Mouse (Mus musculus) gastrocnemius, postnatal 36 days (tissue): Measurements from ENCODE around the gene Cox16. TPM values are rescaled to one million over a fixed set of nuclear protein-coding genes. Genes with fewer than 3 reads are reported as not detected.
"Not testable (repeated sequence)": the region's sequence is repeated elsewhere in the genome, so short reads cannot be mapped to it uniquely, and the experiment has no call there.

Experiments
- DNase-seq, 2 experiments: peaks; one replicate each; pipeline ENCODE4 v3.0.0; 2022
- intact Hi-C: fragments of 180-260 bp; cut with DNase I; formaldehyde crosslinking; loops from one replicate; pipeline ENCODE4 v1.15.1; 2025
- long read RNA-seq, 2 experiments: library from polyadenylated mRNA; stranded (forward); transcript quantifications; one replicate each; pipeline ENCODE4 v2.0.0; 2021
- total RNA-seq, 2 experiments: library from RNA; stranded (reverse); gene quantifications; 2 replicates each; pipeline ENCODE4 v1.2.3; 2021

Cox16 gene
- 10 to 100 TPM; 76.4 to 83.3 TPM for total RNA-seq
- long read RNA-seq, experiment 1, transcript Cox16-206 (4 exons, 431 nt) = minor isoform, 17 of 127 reads
- long read RNA-seq, experiment 1, transcript Cox16-201 (4 exons, 2,007 nt) = minor isoform, 27 of 127 reads
- long read RNA-seq, experiment 1, transcript Cox16-202 (4 exons, 668 nt) = major isoform, 76 of 127 reads
- long read RNA-seq, experiment 1, partial matches to known transcripts = 1 of 127 reads
- long read RNA-seq, experiment 1, other reads (novel, unspliced or antisense) = 4 of 127 reads
- long read RNA-seq, experiment 2, transcript Cox16-202 (4 exons, 668 nt) = major isoform, 90 of 174 reads
- long read RNA-seq, experiment 2, transcript Cox16-206 (4 exons, 431 nt) = minor isoform, 17 of 174 reads
- long read RNA-seq, experiment 2, transcript Cox16-201 (4 exons, 2,007 nt) = minor isoform, 58 of 174 reads
- long read RNA-seq, experiment 2, partial matches to known transcripts = 1 of 174 reads
- long read RNA-seq, experiment 2, other reads (novel, unspliced or antisense) = 7 of 174 reads

DNA sequence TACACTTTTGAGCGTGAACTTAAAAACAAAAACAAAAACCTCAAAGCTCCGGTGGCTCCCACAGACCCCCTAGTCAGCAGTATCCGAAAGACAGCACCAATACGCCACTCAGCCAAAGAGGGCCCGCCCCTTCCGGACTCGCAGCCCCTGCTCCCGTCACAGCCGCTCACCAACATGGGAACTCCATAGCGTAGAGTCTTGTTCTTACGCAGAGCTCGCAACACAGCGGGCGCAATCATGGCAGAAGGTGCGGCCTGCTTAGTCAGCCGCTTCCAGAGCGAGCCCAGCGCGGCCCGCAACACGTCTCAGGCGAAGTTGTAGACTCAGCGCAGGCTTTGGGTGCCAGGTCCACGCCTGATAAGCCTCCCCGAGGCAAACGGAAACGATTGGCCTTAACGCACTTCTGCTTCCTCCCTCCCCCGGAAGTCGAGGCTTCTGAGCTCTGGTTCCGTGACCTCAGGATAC, at the start of gene Cox16:
Cox16 (minus strand) TSS at position 401 of the 465 bp plus-strand sequence.
- DNase-seq = peak; percentile 81 to 91
- intact Hi-C loops = no loop called here

DNA sequence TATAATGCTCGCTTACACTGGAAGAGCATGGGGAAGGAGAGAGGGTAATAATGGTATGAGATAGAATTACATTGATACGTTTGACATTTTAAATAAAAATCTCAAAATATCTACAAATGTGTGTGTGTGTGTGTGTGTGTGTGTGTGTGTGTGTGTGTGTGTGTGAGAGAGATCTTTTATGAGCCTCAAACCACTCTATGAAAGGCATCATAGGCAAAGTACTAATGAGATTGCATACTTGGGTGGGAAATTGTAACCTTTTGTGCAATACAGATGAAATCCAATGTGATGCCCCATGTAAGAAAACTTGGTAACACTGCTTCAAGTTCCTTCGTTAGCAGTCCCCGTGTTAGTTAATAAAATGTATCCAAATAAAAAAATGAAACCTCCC, 48.1 kb upstream of the Cox16 start:
- intact Hi-C loops = no loop called here
- DNase-seq = no peak

- DNase-seq = peak; percentile 68 to 74
- intact Hi-C loops = no loop called here
These were observed 47.5 kb upstream of the Cox16 start, which contains the start of the genes Gm20498 and Synj2bp for GRCm38 (mm10) chr12:81532316-81533028. Gm20498 (minus strand) TSS chr12:81532905. Synj2bp (minus strand) TSS chr12:81532911.

- intact Hi-C loops = not testable (repeated sequence)
These were observed 45.7 kb upstream of the Cox16 start for GRCm38 (mm10) chr12:81530587-81530986.

DNA sequence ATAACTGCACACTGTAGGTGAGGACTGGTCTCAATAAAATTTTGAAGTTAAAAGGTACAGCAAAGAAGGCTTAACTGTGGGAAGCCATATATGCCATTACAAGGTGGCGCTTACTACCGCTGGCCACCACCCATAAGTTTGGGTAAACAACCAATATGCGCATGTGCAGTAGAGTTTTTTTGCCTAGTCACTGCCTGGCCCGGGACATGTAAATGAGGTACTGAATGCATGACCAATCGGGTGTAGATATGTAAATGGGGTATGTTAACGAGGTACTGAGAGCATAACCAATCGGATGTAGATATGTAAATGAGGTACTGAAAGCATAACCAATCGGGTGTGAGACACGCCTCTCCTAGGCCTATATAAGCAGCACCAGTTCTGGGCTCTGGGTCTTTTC, 12.0 kb upstream of the Cox16 start:
- intact Hi-C loops, DNase-seq: not testable (repeated sequence)

More at GRCm38 (mm10) chr12:81530587-81530986, 45.7 kb upstream of the Cox16 start:
- DNase-seq = not testable (repeated sequence)

- no peak for DNase-seq
- intact Hi-C loops = no loop called here
These were observed 5.6 kb upstream of the Cox16 start for GRCm38 (mm10) chr12:81490491-81490890.

DNA sequence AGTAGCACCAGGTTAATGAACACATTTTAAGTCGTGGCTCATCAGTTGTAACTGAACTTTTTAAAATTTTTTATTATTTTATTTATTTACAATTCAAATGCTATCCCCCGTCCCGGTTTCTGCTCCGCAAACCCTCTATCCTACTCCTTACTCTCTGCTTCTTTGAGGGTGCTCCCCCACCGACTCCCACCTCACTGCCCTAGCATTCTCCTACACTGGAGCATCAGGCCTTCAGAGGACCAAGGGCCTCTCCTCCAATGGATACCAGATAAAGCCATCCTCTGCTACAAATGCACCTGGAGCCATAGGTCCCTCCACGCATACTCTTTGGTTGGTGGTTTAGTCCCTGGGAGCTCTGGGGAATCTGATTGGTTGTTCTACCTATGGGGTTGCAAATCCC, 384 bp upstream of the Cox16 start:
- intact Hi-C loops = no loop called here

DNA sequence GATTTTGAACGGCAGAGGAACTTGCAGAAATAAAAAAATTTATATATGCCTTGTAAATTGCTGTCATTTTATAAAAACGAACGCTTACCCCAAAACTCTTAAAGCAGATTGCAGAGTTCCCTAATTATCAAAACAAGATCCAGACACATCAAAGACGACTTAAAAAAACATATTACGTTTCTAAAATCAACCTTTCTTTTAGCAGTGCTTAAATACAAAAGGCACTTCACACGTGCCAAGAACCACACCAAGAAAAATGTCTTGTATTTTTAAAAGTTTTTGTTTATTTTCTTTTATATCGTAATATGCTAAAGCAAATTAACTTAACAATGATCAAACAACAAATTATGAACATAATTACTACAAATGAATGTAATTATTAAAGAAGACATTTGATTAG, 715 bp downstream of the Cox16 start:
- intact Hi-C loops = no loop called here
- DNase-seq = no peak

More for the DNA sequence above, 384 bp upstream of the Cox16 start:
- DNase-seq = no peak

GRCm38 (mm10) chr12:81483656-81484055, 1.3 kb downstream of the Cox16 start:
- intact Hi-C loops = no loop called here
- no peak for DNase-seq

- DNase-seq, intact Hi-C loops: not testable (repeated sequence)
These were observed 25.9 kb downstream of the Cox16 start for GRCm38 (mm10) chr12:81459051-81459450.

- DNase-seq, intact Hi-C loops: not testable (repeated sequence)
These were observed 45.9 kb downstream of the Cox16 start for GRCm38 (mm10) chr12:81438985-81439384.

GRCm38 (mm10) chr12:81434778-81435177, 50.1 kb downstream of the Cox16 start:
- intact Hi-C loops, DNase-seq: not testable (repeated sequence)

GRCm38 (mm10) chr12:81421846-81422245, 63.1 kb downstream of the Cox16 start, which contains the start of gene Adam4:
Adam4 (minus strand) TSS chr12:81421946.
- no peak for DNase-seq
- intact Hi-C loops = no loop called here

- intact Hi-C loops = loop anchor here (1.0 kb wide), 1 partner anchor 28 kb away; no protein-coding TSS in a partner anchor
- DNase-seq = no peak
These were observed 71.7 kb downstream of the Cox16 start for GRCm38 (mm10) chr12:81413211-81413610.

DNA sequence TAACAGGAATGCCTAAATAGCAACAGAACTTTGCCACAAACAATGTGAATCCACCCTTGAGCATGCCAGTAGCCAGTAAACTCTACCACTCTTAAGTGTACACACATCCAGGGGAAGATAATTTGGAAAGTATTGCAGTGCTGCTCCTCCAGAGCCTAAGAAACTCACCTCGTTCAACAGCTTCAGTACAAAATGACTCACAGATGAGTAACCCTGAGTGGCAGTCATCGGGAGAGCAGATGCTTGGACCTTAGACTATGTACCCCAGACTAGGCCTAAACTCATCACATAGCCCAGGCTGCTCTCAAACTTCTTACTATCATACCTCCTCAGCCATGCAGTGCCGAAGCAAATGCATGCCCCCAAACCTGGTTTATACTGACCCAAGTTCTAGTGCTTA, 76.0 kb downstream of the Cox16 start:
- no peak for DNase-seq
- intact Hi-C loops = no loop called here

DNA sequence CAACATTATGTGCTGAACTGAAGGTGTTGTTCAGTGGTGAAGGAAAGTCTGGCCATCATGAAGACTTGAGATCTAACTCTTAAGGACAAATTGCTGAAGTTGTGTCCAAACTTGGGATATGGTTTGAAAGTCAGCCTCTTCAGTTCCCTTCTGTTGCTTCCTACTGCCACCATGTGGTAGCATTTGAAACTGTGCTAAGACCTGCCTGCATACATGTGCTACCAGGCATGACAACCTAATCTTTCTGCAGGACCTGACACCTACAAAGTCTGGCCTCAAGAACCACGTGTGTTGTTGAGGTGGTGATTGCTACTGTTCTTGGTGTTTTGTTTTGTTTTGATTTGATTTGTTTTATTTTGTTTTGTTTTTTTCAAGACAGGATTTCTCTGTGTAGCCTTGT, 82.7 kb downstream of the Cox16 start:
- DNase-seq = peak in 1 of 2 experiments; percentile 13
- intact Hi-C loops = loop anchor here (1.0 to 5.0 kb wide), 2 partner anchors 203 to 420 kb away; no protein-coding TSS in a partner anchor

- intact Hi-C loops, DNase-seq: not testable (repeated sequence)
These were observed 105.6 kb downstream of the Cox16 start, which contains the start of gene Gm4787 for GRCm38 (mm10) chr12:81379364-81379763. Gm4787 (minus strand) TSS chr12:81379464.

- DNase-seq = no peak
- intact Hi-C loops = loop anchor here (2.0 to 5.0 kb wide), 2 partner anchors 89 to 137 kb away; no protein-coding TSS in a partner anchor
These were observed 151.1 kb downstream of the Cox16 start for GRCm38 (mm10) chr12:81333841-81334240.

- intact Hi-C loops = loop anchor here (2.0 to 5.0 kb wide), 2 partner anchors 88 to 136 kb away; no protein-coding TSS in a partner anchor
- DNase-seq = peak; percentile 21 to 34
These were observed 152.0 kb downstream of the Cox16 start, which contains the start of gene Slc8a3 for GRCm38 (mm10) chr12:81332875-81333421. Slc8a3 (minus strand) TSS chr12:81333180.
